Mouse (Mus musculus): ENCODE data around the gene Sdk2.

- no peak for TF ChIP-seq CTCF (IDR thresholded peaks at IDR 0.05 in 2 of 3, conservative IDR thresholded peaks at IDR 0.05 in 1 of 3; ENCODE audit: control insufficient read depth in 1 of 3, insufficient read depth in 1 of 3, low read depth in 2 of 3, low read length in 3 of 3, poor library complexity in 1 of 3, severe bottlenecking in 1 of 3)
- TF ChIP-seq HCFC1 (IDR thresholded peaks at IDR 0.05; ENCODE audit: low read depth, low read length) = no peak
These were observed 268.8 kb downstream of the Sdk2 start for GRCm38 (mm10) chr11:113798011-113798410.
